Mouse (Mus musculus): ENCODE measurements around the gene Lpar5.
"Not testable (repeated sequence)": the region's sequence is repeated elsewhere in the genome, so short reads cannot be mapped to it uniquely, and the experiment has no call there.

Gene Lpar5

GRCm38 (mm10) chr6:125067571-125067995 lies at the start of gene Lpar5:
TSS of gene Lpar5 (plus strand) at chr6:125067920.
- DNase-seq (ENCODE audit: low read depth, low spot score) = no peak

GRCm38 (mm10) chr6:125030532-125030931 lies 37.2 kb upstream of the Lpar5 start:
- not testable (repeated sequence) for DNase-seq (ENCODE audit: low read depth, low spot score)

- no peak for DNase-seq (ENCODE audit: low read depth, low spot score)
Observed at GRCm38 (mm10) chr6:125031604-125032003, 36.1 kb upstream of the Lpar5 start.

GRCm38 (mm10) chr6:125038666-125039065 lies 29.1 kb upstream of the Lpar5 start:
- DNase-seq (ENCODE audit: low read depth, low spot score) = no peak

- DNase-seq (ENCODE audit: low read depth, low spot score) = no peak
Observed at GRCm38 (mm10) chr6:125039131-125039530, 28.6 kb upstream of the Lpar5 start.

- DNase-seq (ENCODE audit: low read depth, low spot score) = peak; percentile 98
Observed at GRCm38 (mm10) chr6:125039533-125040153, 28.1 kb upstream of the Lpar5 start, which contains the start of gene Ing4. TSS of gene Ing4 (plus strand) at chr6:125039760.

- no peak for DNase-seq (ENCODE audit: low read depth, low spot score)
Observed at GRCm38 (mm10) chr6:125040221-125040620, 27.5 kb upstream of the Lpar5 start.

GRCm38 (mm10) chr6:125041047-125041446 lies 26.7 kb upstream of the Lpar5 start:
- DNase-seq (ENCODE audit: low read depth, low spot score) = no peak

- no peak for DNase-seq (ENCODE audit: low read depth, low spot score)
Observed at GRCm38 (mm10) chr6:125042081-125042480, 25.6 kb upstream of the Lpar5 start.

- DNase-seq (ENCODE audit: low read depth, low spot score) = peak; percentile 62
Observed at GRCm38 (mm10) chr6:125046691-125047090, 21.0 kb upstream of the Lpar5 start.

- no peak for DNase-seq (ENCODE audit: low read depth, low spot score)
Observed at GRCm38 (mm10) chr6:125049678-125050077, 18.0 kb upstream of the Lpar5 start, which contains the start of gene Acrbp. TSS of gene Acrbp (plus strand) at chr6:125049689.

GRCm38 (mm10) chr6:125051237-125051636 lies 16.5 kb upstream of the Lpar5 start:
- DNase-seq (ENCODE audit: low read depth, low spot score) = no peak

GRCm38 (mm10) chr6:125061493-125061892 lies 6.2 kb upstream of the Lpar5 start:
- no peak for DNase-seq (ENCODE audit: low read depth, low spot score)

GRCm38 (mm10) chr6:125062511-125062910 lies 5.2 kb upstream of the Lpar5 start:
- DNase-seq (ENCODE audit: low read depth, low spot score) = no peak

GRCm38 (mm10) chr6:125063906-125064305 lies 3.8 kb upstream of the Lpar5 start:
- DNase-seq (ENCODE audit: low read depth, low spot score) = no peak

GRCm38 (mm10) chr6:125065223-125065622 lies 2.5 kb upstream of the Lpar5 start:
- not testable (repeated sequence) for DNase-seq (ENCODE audit: low read depth, low spot score)

GRCm38 (mm10) chr6:125071170-125071895 lies 3.6 kb downstream of the Lpar5 start:
- no peak for DNase-seq (ENCODE audit: low read depth, low spot score)

- no peak for DNase-seq (ENCODE audit: low read depth, low spot score)
Observed at GRCm38 (mm10) chr6:125071896-125072279, 4.2 kb downstream of the Lpar5 start.

GRCm38 (mm10) chr6:125073825-125074224 lies 6.1 kb downstream of the Lpar5 start:
- DNase-seq (ENCODE audit: low read depth, low spot score) = no peak

GRCm38 (mm10) chr6:125081394-125081793 lies 13.7 kb downstream of the Lpar5 start:
- no peak for DNase-seq (ENCODE audit: low read depth, low spot score)

GRCm38 (mm10) chr6:125081797-125082560 lies 14.3 kb downstream of the Lpar5 start:
- peak; percentile 77 for DNase-seq (ENCODE audit: low read depth, low spot score)

GRCm38 (mm10) chr6:125082801-125083386 lies 15.2 kb downstream of the Lpar5 start:
- DNase-seq (ENCODE audit: low read depth, low spot score) = no peak
